Mouse (Mus musculus): ENCODE measurements around the gene Tspan18.

The Tspan18 gene

DNA sequence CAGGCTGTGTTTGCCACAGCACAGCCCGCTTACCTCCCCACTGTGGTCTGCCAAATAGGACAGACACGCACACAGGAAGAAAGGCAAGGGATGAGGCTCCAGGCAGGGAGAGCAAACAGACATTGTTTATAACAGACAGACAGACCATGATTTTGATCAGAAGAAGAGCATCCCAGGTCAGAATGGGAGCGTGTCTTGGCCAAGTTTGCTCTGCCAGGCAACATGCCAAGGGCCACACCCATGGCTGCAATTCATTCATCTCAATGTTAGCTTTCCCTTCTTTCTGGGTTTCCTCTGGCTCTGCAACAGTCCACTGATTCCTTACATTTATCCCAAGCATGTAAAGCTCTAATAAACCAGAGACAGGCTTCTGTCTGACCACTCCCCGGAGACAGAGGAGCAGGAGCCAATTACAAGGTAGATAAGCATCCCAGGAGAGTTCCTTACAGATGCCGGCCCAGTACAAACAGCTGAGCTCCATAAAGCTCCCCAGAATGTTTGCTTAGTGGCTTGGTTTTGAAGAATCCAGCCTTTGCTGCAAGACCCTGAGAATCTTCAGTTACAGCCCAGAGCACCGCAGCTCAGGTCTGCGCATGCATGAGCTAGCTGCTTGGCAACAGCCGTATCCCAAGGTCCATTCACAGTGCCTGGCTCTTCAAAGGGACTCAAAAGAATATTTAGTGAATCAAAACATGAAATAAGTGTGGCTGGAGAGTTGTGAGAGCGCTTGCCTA lies 5.2 kb upstream of the Tspan18 start:
- no peak for DNase-seq (ENCODE audit: low spot score)

DNA sequence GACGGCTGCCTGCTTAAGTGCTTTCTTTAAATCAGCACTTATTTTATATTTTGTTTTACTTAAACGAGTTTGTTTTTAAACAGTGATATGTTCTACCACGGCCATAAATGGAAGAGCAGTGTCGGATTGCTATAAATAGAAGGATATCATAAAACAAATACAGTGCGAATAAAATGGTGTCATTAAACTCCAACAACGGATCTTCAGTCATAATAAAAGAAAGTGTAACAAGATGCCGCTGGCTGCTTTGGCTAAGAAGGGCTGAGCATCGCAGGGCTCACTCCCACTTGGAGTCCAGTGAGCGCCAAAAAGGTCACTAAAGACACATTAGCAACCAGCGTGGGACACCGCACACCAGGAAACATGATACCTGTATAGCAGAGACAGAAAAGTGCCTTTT lies 1.7 kb upstream of the Tspan18 start:
- DNase-seq (ENCODE audit: low spot score): no peak

DNA sequence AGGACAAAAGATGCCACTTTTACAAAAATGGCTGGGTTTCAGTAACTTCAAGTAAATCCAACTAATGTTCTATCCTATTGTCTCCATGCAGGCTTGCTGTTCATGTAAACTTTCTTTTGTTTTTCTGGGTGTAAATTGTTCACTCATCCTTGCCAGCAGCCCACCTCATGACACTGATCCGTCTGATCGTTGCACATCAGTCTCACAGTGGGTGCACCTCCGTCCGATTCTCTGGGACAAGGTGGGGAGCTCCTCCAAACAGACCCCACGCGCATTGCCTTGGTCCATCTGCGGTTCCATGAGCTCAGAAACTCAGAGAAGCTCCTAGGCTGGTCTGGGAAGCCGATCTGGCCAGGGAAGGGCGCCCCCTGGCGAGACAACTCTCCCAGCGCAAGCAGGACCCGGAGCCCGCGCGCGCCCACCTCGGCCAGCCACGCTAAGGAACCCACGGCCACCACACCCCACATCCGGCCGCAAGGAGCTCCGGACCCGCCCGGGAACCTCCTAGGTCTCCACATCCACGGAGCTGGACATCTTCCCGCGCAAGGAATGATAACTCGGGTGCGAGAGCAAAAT lies 976 bp downstream of the Tspan18 start:
- DNase-seq (ENCODE audit: low spot score): peak; percentile 81

DNA sequence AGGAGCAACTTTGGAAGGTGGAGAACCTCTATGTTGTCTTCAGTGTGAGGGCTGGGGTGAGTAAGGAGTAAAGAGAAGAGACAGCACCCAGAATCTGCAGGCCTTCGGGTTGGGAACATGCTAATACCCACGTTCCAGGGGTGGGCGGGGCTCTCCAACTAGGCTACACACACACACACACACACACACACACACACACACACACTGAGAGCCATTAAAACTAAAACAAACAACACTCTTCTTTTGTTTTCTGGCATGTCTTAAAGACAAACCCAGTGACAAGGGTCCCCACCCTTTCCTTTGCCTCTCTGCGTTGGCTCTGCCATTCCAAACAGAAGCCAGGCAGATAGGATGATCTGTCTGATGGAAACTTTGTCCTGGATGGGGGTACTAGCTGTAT lies 2.0 kb downstream of the Tspan18 start:
- no peak for DNase-seq (ENCODE audit: low spot score)

DNA sequence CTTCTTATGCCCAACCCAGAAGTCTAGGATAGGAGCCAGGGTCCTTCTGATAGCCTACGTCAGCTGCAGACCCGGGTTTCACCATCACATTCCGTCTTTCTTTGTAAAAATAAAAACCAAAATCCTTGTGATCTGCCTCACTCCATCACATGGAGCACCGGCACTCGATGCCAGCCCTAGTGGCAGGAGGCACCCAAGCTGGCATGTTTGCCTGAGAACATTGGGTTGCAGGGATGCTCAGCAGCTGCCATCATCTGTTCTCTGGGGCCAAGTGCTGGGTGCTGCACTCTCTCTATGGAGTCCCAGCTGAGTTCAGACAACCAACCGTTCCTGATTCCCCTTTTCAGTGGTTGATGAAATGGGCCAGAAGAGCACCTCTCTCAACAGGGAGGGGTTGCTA lies 3.2 kb downstream of the Tspan18 start:
- DNase-seq (ENCODE audit: low spot score): no peak

DNA sequence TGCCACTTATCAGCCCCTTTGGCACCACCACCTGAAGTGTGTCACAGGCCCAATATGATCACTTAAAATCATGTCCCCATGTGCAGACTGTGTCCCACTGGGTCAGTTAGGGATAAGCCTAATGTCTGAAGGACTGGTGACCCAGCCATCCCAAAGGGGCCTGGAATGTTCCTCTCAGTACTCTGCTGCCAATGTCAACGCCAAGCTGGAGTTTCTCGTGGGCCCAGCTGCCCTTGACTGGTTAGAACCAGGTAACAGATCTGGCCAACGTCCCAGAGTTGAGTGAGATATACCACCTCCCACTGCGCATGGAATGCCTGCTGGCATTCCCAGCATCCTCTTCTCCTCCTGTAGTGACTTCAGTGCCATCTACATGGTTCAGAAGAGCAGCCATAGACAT lies 5.2 kb downstream of the Tspan18 start:
- no peak for DNase-seq (ENCODE audit: low spot score)

DNA sequence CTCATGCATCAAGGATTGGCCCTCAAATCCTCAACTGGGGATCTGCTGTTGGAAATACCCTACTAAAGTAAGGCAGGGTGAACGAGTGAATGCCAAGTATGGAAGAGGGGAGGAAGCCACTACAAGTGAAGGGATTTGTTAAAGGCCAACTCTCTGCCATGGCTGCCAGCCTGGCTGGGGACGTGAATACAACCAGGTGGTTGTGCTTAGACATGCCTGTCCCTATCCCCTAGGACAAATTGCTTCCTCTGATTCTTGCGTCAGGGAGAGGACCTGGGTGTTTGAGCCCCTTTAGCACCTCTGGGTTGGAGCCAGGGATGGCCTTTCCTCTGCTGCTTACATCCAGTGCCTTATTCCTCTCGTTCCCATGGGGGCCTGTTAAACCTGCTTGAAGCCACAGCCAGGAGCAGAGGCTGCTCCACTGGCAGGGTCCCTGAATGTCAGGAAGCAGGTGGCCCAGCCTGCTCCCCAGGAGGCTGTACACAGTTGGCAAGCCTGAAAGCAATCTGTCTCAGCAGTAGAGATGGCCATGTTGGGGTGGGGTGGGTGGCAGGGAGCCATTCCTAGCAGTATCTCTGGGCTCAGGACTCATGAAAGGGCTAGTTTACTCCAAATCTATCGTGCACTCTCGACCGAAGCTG lies 6.3 kb downstream of the Tspan18 start:
- no peak for DNase-seq (ENCODE audit: low spot score)

DNA sequence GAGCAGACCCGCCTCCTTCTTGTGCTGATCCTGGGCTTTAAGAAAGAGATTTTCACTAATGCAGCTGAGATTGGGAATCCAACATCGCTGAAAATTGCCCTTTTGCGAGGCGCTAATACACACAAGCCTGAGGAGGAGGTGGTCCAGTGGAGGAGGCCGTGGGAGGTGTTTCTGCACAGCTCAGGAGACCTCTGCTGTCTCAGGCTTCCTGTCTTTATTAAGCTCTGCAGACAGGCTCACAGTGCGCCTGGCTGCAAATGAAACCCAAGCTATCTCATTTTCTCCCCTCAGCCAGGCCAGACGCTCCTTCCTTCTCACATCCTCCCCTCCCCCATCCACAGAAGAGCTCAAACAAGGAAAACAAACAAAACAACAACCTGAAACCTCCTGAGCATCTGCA lies 9.6 kb downstream of the Tspan18 start:
- no peak for DNase-seq (ENCODE audit: low spot score)

DNA sequence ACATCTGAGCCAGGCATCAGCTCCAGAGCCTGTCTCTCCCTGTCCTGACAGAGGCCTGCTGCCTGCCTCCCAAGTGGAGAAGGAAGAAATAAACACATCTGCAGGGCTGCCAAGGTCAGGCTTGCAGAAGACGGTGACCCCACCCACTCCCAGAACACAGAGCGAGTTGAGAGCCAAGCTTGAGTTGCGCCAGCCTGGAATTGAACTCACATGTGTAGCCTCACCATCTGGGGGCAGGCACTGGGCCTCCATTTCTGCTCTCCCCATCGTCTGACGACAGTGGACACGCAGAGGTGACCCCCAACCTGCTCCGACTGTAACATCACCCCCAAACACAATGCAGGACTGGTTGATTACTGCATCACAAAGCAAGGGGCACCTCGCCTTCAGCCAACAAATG lies 12.4 kb downstream of the Tspan18 start:
- DNase-seq (ENCODE audit: low spot score): no peak

DNA sequence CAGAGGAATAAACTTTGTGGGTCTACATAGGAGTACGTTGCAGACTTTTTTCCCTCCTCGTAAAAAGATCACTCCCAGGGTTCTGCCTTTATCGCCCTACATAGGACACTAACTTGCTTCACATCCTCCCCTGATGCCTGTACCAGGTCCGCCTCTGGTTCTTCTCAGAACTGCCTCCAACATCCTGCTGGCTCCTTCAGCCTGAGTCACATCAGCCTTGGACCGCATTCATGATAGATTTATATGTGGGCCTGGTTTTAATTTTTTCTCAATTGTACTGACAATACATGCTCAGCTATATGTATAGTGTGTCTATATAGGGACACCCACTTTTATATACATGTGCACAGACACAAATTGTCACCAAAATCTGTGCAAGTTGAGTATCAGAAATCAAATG lies 14.0 kb downstream of the Tspan18 start:
- DNase-seq (ENCODE audit: low spot score): no peak

DNA sequence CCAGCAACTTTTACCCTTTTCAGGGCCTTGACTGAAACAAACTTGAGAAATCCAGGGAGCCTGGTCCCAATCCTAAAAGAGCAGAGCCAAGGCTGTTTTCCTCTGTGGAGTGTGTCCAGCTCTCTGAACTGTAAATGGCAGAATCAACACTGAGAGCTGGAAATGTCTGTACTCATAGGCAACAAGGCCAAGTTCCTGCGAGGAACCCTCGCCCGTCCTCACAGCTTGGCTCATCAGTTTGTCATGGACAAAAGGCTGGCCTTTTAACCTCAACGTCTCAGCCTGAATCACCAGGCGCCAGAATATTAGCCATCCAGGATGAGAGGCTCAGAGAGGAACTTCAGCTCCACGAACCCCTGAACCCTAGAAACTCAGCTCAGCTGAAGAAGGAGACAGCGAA lies 14.7 kb downstream of the Tspan18 start:
- no peak for DNase-seq (ENCODE audit: low spot score)

DNA sequence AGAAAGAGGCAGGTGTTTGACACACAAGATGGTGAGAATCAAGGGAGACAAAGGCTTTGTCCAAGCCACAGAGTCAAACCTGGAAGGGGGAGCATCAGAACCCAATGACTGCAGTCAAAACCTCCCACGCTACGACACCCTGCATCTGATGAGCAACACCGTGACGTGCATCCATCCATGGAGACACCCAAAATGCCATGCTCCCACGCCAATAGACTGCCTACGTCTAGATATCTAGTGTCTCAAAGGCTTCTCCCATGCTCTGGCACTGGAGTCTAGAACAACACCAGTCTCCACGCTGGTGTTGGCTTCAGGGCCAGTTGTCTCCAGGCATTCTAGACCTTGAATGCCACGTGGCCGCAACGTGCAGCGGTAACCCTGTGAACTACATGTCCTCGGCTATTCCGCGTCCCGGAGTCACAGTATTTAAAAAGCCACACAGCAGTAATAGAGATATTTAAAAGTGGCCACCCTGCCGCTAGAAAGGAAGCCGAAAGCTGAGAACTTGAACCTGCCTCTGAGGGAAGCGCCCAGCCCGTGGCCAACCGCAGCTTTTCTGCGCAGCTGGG lies 15.4 kb downstream of the Tspan18 start:
- DNase-seq (ENCODE audit: low spot score): no peak

DNA sequence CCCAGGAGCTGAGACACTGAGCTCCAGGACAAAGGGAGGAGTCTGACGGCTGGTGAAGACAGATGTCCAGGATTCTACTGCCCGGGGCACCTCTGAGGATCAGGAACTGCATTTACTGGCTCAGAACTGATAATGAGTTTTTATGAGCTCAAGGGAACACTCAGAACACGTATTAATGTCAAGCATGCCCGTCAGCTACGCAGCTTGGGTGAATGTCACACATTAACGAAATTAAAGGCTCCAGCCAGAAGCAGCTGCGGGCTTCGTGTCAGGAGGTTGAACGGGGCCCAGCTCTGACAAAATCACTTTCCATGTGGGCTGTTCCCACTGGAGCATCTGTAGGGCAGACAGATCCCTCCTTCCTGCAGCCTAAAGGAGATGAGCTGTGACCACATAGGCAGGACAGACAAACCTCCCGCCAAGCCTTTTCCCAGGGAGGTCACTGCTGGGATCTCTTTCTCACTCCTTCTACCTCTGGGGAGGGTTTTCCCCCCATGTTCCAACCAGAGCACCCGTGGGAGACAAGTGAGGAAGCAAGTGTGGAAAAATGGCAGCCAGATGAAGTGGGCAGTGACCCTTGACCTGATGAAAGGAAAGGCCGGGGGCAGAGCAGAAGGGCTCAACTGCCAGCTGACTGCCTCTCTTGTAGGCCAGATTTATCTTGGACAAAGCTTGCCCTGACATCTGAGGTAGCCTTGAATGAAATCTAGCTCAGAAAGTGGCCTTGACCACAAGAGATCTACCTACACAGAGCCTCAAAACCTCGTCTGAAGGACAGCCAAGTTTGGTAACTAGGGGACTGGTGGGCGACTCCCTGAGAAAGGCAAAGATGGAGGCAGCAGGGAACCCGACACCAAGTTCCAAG lies 20.3 kb downstream of the Tspan18 start:
- no peak for DNase-seq (ENCODE audit: low spot score)

DNA sequence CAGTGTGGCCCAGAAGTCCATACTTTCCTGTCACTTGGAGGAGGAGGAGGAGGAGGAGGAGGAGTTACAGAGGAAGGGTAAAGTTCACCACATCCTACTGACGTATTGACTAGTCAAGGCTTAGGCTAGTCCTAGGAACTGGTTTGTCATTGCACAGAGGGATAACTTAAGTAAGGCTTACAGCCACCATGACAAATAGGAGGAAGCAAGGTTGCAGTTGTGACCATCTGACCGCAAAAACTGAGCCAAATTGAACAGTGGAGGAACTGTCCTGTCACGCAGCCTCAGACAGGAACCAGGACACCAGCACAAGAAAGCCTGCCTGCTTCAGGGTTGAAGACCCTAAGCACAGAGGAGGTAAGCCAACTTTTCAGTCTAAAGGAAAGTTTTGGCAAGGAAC lies 21.8 kb downstream of the Tspan18 start:
- no peak for DNase-seq (ENCODE audit: low spot score)

DNA sequence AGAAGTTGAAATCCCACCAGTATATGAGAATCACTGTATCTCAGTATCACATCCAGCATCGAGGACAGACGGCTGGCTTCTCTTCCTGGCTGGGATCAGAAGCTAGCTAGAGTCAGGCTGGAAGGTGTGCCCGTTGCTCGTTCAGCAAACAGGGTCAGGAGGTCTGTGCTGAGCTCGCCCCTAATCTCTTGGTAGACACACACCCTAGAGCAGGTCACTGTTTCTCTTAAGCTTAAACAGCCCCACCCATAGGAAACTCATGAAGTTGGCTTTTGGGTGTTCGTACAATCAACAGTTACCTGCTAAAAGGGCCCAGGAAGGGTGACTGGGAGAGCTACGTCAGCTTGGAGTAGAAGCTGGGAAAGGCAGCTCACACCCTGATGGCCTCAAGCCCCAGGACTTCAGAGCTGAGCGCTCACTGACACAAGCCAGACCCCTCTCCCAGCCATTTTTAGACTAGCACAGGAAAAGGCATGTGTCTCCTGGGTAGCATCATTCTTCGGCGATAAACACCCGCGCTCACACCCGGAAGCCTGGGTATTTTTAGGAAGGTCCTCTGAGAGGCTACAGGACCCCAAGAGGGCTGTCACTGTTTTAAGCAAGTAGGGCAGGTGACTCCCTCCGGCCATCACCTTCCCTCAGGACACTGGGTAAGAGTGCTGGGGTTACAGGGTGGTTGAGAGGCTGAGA lies 24.4 kb downstream of the Tspan18 start:
- no peak for DNase-seq (ENCODE audit: low spot score)

DNA sequence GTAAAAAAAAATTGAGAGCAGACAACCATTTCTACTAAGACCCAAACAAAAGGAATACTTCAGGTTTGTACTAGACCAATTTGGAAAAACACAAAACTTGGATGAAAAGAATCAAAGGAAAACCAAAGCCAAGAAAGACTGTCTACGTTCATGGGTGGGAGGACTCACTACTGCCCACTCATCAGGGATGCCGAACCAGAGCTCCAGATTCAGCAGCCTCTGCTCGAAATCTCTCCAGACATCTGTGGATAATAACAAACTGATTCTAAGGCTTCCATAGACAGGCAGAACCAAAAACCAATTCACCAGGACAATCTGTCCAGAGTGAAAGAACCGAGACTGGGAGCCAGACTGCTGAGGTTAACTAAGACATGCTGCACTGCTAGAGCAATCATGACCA lies 27.4 kb downstream of the Tspan18 start:
- no peak for DNase-seq (ENCODE audit: low spot score)

DNA sequence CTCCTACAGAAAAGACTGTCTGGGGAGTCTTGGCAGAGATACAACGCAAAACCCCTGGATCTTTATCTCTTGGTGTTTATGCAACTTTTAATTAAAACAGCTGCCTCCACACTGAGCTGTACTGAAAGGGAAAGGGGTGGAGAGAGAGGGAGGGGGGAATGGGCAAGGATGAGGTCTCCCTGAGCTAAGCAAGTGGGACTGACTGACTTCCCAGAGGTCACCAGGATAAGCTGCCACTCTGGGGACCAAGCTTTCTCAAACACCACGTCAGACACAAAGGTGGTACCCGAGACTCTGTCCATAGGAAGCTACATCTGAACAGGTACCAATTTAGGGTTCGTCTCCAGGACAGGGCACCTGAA lies 30.1 kb downstream of the Tspan18 start:
- DNase-seq (ENCODE audit: low spot score): no peak

DNA sequence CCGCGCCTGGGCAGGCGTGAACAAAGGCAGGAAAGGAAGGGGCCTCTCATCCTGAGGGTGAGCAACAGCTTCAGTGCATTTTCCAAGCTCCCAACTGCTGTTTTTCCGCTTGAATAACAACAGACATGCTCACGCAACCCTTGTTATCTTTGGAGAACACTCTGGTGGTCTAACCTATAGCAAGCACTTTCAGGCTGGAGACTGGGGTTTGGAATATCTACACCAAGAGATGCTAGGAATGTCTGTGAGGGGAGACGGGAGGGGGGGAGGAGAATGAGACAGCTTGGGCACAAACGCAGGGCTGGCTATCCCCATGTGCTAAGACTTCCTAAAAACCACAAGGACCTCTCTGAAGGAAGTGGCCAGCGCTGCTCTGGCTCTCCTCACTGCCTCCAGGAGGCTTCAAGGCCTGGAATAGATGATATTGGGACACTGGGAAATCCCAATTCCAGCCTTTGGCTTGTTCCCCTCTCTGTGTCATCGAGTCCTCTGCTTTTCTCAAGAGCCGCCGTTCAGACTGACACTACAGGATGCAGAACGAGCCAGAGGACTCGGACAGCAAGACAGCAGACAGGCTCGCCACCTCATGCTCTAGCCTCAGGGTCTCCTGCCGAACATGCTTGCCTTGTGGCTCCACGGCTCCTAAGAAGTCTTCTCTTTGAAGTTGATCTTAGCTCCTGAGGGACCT lies 30.6 kb downstream of the Tspan18 start:
- no peak for DNase-seq (ENCODE audit: low spot score)

DNA sequence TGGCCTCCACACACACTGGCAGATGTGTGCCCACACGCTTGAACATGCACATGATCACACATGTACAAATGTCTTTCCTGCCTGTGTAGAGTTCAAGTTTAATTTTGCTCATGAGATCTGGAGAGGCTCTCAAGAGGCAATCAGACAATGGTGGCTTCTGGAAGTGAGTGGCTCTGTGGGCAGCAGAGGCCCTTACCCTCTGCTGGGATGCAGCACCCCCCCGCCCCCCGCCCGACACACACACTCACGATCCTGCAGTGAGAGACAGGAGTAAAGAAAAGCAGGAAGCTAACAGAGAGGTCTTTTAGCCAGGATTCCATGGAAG lies 31.1 kb downstream of the Tspan18 start:
- DNase-seq (ENCODE audit: low spot score): no peak

DNA sequence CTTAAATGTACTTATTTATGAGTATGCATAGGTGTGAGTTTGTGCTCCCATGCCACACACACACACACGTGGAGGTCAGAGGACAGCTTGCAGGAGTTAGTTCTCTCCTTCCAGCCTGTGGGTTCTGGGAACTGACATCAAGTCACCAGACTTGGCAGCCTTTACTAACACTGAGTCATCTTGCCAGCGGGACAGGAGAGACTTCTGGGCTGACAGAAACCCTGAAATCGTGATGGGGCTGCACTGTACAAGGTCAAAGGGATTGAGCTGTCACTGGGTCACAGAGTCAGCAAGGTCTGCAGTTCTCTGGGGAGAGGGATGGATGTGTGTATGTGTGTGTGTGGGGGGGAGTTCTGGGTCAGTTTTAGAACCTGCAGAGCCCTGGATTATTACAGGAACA lies 36.6 kb downstream of the Tspan18 start:
- DNase-seq (ENCODE audit: low spot score): no peak

DNA sequence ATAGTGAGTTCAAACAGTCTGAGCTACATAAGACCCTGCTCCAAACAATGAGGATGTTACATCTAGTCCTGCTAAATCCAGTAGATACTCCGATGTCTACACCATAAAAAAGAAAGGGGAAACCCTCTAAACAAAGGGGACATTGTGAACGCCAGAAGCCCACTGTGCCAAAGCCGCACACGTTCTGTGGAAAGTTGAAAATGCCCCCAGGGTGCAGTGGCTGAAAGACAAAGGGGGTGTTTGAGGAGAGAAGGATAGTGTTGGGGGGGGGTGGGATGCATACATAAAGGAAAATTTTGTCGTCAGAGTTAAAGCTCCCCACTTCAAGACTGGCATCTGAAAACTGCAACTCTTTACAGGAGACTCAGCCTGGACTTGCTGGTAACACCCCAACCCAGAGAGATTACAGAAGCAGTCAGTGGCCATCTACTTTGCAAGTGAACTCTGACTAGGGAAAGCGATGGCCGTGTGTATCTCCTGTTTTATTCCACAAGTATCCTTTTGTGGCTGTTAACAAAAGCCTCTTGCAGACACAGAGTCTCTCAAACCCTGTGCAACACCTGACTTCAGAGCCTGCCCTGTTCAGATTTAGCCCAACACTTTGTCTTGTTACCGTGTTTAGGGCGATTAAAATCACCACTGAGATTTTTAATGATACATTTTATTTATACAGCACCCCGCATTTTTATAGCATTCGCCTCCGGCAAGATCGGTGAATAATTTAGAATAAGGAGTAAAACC lies 42.9 kb downstream of the Tspan18 start:
- DNase-seq (ENCODE audit: low spot score): no peak

All from ovary, postnatal 10 days (tissue).